12 mouse cellular contexts compared by ENCODE assay signal in the genomic region with DNA sequence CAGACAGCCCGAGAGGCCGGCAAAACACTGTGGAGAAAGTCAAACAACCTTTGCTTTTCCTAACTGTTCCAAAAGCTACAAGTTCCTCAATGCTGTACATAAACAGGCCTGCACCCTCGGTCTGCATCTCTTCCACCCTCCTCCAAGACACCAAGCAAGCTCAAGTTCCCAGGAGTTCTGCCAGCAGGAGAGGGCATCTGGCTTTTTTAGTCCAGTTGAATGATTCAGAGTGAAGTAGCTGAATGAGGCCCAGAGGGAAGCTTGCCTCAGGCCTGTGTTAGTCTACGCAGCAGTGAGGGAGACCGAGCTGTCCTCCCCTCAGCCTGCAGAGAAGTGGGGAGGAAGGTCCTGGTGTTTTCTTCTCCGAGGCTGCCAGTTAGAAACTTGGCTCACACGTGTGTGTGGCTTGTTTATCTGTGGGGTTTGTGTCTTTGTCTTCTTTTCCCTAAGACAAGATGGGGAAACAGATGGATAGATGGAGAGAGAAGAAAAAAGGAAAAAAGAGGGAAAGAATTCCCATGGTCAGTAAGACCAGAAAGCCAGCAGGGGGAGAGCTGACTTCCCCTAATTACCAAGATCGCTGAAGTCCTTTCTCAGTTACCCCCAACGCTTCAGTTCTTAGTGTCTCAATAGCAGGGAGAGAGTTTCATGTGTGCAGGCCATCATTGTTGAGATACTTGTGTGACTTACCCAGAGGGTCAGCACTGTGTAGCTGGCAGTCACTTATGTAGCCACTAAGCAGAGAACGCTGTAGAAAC. TPM values are rescaled to one million over a fixed set of nuclear protein-coding genes. Genes with fewer than 3 reads are reported as not detected.
DNase-seq lines count a peak whose midpoint lies in the region; ATAC-seq and TF ChIP-seq lines count a peak whose summit lies in the region.
"Had no signal": no experiment of that assay in that cellular context is flagged by ENCODE, and none has a peak within 500 bp of the region (broad histone marks: within the 10 kb centered on the region; RNA-seq: fewer than 3 reads in every experiment).

No protein-coding gene starts in this region.

- H3K79me2 ChIP-seq in heart, adult 2 months (replicated peaks; ENCODE audit: control insufficient read depth, insufficient read depth, low read length), result no peaks in the 10 kb centered on the region

- H3K4me1 ChIP-seq in heart, adult 2 months (ENCODE audit: control insufficient read depth, insufficient read depth, low read length), result no peaks in the 10 kb centered on the region
- no peaks in the 10 kb centered on the region for H3K4me1 ChIP-seq in stomach, postnatal 0 days (replicated peaks; ENCODE audit: control insufficient read depth, insufficient read depth)
- H3K4me1 ChIP-seq in hindbrain, embryonic 11.5 days (replicated peaks; ENCODE audit: control insufficient read depth, insufficient read depth, low read length), result no peaks in the 10 kb centered on the region
- H3K4me1 ChIP-seq: limb, embryonic 12.5 days had no signal

- H3K9me3 ChIP-seq in stomach, postnatal 0 days (ENCODE audit: control insufficient read depth, low read length), result no peaks in the 10 kb centered on the region
- no peaks in the 10 kb centered on the region for H3K9me3 ChIP-seq in hindbrain, embryonic 11.5 days (ENCODE audit: control insufficient read depth, low read length)
- H3K9me3 ChIP-seq: heart, embryonic 12.5 days; limb, embryonic 12.5 days had no signal

- peak; percentile 44 for TF ChIP-seq CTCF in heart, adult 2 months (IDR thresholded peaks at IDR 0.05)
- TF ChIP-seq CTCF in stomach, postnatal 0 days (IDR thresholded peaks at IDR 0.05; ENCODE audit: low read depth), result peak; percentile 73

- no peaks in the 10 kb centered on the region for H3K36me3 ChIP-seq in heart, adult 2 months (ENCODE audit: control insufficient read depth, insufficient read depth, low read length)
- H3K36me3 ChIP-seq in stomach, postnatal 0 days (ENCODE audit: control insufficient read depth, insufficient read depth, low read length), result peaks cover 4% of the 10 kb centered on the region; the same call in 1 of the 2 replicates
- H3K36me3 ChIP-seq in hindbrain, embryonic 11.5 days (ENCODE audit: control insufficient read depth, insufficient read depth, low read length), result 0 out of 2 replicates have a peak, but pooled peaks cover 3% of the 10 kb centered on the region

- H3K27ac ChIP-seq in heart, adult 2 months, result no peak overlapping the region
- H3K27ac ChIP-seq in stomach, postnatal 0 days (replicated peaks), result peak overlapping the region; percentile 46; the same call in 1 of the 2 replicates
- H3K27ac ChIP-seq in hindbrain, embryonic 11.5 days (ENCODE audit: low read depth, low read length), result no peak overlapping the region
- H3K27ac ChIP-seq: limb, embryonic 12.5 days had no signal

- no peak for TF ChIP-seq EP300 in heart, adult 2 months (IDR thresholded peaks at IDR 0.05; ENCODE audit: insufficient read depth, low read depth, low read length)
- TF ChIP-seq EP300 in stomach, postnatal 0 days (optimal IDR thresholded peaks at IDR 0.05), result no peak

- H3K4me2 ChIP-seq in stomach, postnatal 0 days (replicated peaks; ENCODE audit: low read depth), result no peak overlapping the region
- no peak overlapping the region for H3K4me2 ChIP-seq in hindbrain, embryonic 11.5 days (replicated peaks; ENCODE audit: low read depth, low read length)
- H3K4me2 ChIP-seq: heart, embryonic 12.5 days; limb, embryonic 12.5 days had no signal

- intact Hi-C loops in heart, adult 2 months (cut with DNase I), result loop anchor here (5.0 kb wide), 1 partner anchor 112 kb away; a partner anchor contains a TSS
- intact Hi-C loops in heart, postnatal 14 days (cut with DNase I), result loop anchor here (5.0 kb wide), 1 partner anchor 112 kb away; a partner anchor contains a TSS

- DNase-seq in cerebellum, postnatal 10 days, result peak; percentile 40 to 49
- no peak for DNase-seq in cerebellum, postnatal 4 days (ENCODE audit: low spot score in 2 of 2)
- DNase-seq in heart, adult 2 months, result no peak
- DNase-seq in heart, postnatal 14 days, result no peak
- DNase-seq in lung, postnatal 10 days, result peak; percentile 46
- no peak for DNase-seq in lung, postnatal 36 days
- no peak for DNase-seq in stomach, postnatal 0 days (ENCODE audit: low spot score)
- DNase-seq in hindbrain, embryonic 11.5 days (ENCODE audit: low spot score), result no peak
- DNase-seq: adrenal gland, adult 8-10 months had no signal

- H3K9ac ChIP-seq in heart, adult 2 months (ENCODE audit: low read depth, low read length), result no peak overlapping the region
- no peak overlapping the region for H3K9ac ChIP-seq in stomach, postnatal 0 days (ENCODE audit: low read length)
- no peak overlapping the region for H3K9ac ChIP-seq in hindbrain, embryonic 11.5 days (ENCODE audit: low read depth, low read length)
- H3K9ac ChIP-seq: heart, embryonic 12.5 days; limb, embryonic 12.5 days had no signal

- no peaks in the 10 kb centered on the region for H3K27me3 ChIP-seq in heart, adult 2 months (ENCODE audit: control insufficient read depth, insufficient read depth, low read length)
- H3K27me3 ChIP-seq in stomach, postnatal 0 days (ENCODE audit: control insufficient read depth, insufficient read depth, low read length), result no peaks in the 10 kb centered on the region
- no peaks in the 10 kb centered on the region for H3K27me3 ChIP-seq in hindbrain, embryonic 11.5 days (ENCODE audit: control insufficient read depth, insufficient read depth, low read length)
- H3K27me3 ChIP-seq: heart, embryonic 12.5 days; limb, embryonic 12.5 days had no signal

- no peak for TF ChIP-seq POLR2A in heart, adult 2 months (IDR thresholded peaks at IDR 0.05; ENCODE audit: insufficient read depth, low read depth, low read length)

- peak; percentile 32 for ATAC-seq in stomach, postnatal 0 days (ENCODE audit: low FRiP score, low TSS enrichment)
- no peak for ATAC-seq in hindbrain, embryonic 11.5 days (ENCODE audit: low FRiP score)

- whole genome bisulfite sequencing in heart, adult 2 months, result 70% methylated on average over 10 of the region's 10 CpGs
- 67% methylated on average over 10 of the region's 10 CpGs for WGBS in stomach, postnatal 0 days
- 91% methylated on average over 10 of the region's 10 CpGs for WGBS in hindbrain, embryonic 11.5 days

- H3K4me3 ChIP-seq in heart, adult 2 months, result no peak overlapping the region
- no peak overlapping the region for H3K4me3 ChIP-seq in stomach, postnatal 0 days (ENCODE audit: low read depth, low read length)
- no peak overlapping the region for H3K4me3 ChIP-seq in hindbrain, embryonic 11.5 days (ENCODE audit: low read depth, low read length)
- H3K4me3 ChIP-seq: erythroblast, embryonic 14.5 days; heart, embryonic 12.5 days; limb, embryonic 12.5 days had no signal

RNA-seq across cellular contexts. Expression of a gene that starts 38.7 kb away (rescaled TPM):
- total RNA-seq in heart, adult 2 months (2021), result 1 to 10 TPM; 5.0 to 6.2 TPM
- 5.3 and 5.6 TPM in 2 replicates for polyA plus RNA-seq in heart, adult 2 months (2012; rRNA removed)
- total RNA-seq in heart, postnatal 14 days (2021), result 1 to 10 TPM; 5.6 to 6.8 TPM
- polyA plus RNA-seq in stomach, postnatal 0 days (2015; fragmentation: Nextera tagmentation; extraction: Ambion mirVana), result 26.0 and 27.7 TPM in 2 replicates
- 44.7 and 51.1 TPM in 2 replicates for polyA plus RNA-seq in hindbrain, embryonic 11.5 days (2014; fragmentation: Nextera tagmentation; extraction: Ambion mirVana)

Comparison
In these comparisons a context has a peak if more than half of its experiments do, and no peak if none do; other contexts are left out.
1. DNase-seq: peak in cerebellum, postnatal 10 days (2 of 2) and lung, postnatal 10 days (single experiment); none in cerebellum, postnatal 4 days (0 of 2), heart, adult 2 months (0 of 2), heart, postnatal 14 days (0 of 2), lung, postnatal 36 days (single experiment), stomach, postnatal 0 days (single experiment) and hindbrain, embryonic 11.5 days (single experiment).